Mouse (Mus musculus) kidney, postnatal 14 days (tissue): ENCODE data around the gene Lhfp.
"Not testable (repeated sequence)": the region's sequence is repeated elsewhere in the genome, so short reads cannot be mapped to it uniquely, and the experiment has no call there.

Experiments
- DNase-seq: peaks from one replicate; pipeline ENCODE4 v3.0.0; 2022; ENCODE audit warnings: mixed read lengths

Gene Lhfp

GRCm38 (mm10) chr3:53101711-53102110 lies 60.4 kb downstream of the Lhfp start:
- DNase-seq = no peak

- peak; percentile 54 for DNase-seq
Measured at GRCm38 (mm10) chr3:53102131-53102756, 60.9 kb downstream of the Lhfp start.

- DNase-seq = no peak
Measured at GRCm38 (mm10) chr3:53102757-53103153, 61.4 kb downstream of the Lhfp start.

GRCm38 (mm10) chr3:53108594-53109373 lies 67.5 kb downstream of the Lhfp start:
- DNase-seq = no peak

- peak; percentile 22 for DNase-seq
Measured at GRCm38 (mm10) chr3:53109879-53110278, 68.6 kb downstream of the Lhfp start.

GRCm38 (mm10) chr3:53112048-53112447 lies 70.7 kb downstream of the Lhfp start:
- DNase-seq = no peak

- not testable (repeated sequence) for DNase-seq
Measured at GRCm38 (mm10) chr3:53118755-53119154, 77.4 kb downstream of the Lhfp start.

GRCm38 (mm10) chr3:53119978-53120377 lies 78.7 kb downstream of the Lhfp start:
- DNase-seq = no peak

GRCm38 (mm10) chr3:53125495-53125894 lies 84.2 kb downstream of the Lhfp start:
- no peak for DNase-seq

GRCm38 (mm10) chr3:53138785-53139184 lies 97.5 kb downstream of the Lhfp start:
- DNase-seq = peak; percentile 6

GRCm38 (mm10) chr3:53139205-53139604 lies 97.9 kb downstream of the Lhfp start:
- no peak for DNase-seq

GRCm38 (mm10) chr3:53139642-53140041 lies 98.3 kb downstream of the Lhfp start:
- no peak for DNase-seq

- peak; percentile 10 for DNase-seq
Measured at GRCm38 (mm10) chr3:53142528-53142927, 101.2 kb downstream of the Lhfp start.

GRCm38 (mm10) chr3:53145526-53145925 lies 104.2 kb downstream of the Lhfp start:
- no peak for DNase-seq

- DNase-seq = no peak
Measured at GRCm38 (mm10) chr3:53145946-53146345, 104.6 kb downstream of the Lhfp start.

- DNase-seq = no peak
Measured at GRCm38 (mm10) chr3:53147001-53147400, 105.7 kb downstream of the Lhfp start.

- DNase-seq = no peak
Measured at GRCm38 (mm10) chr3:53148751-53149150, 107.4 kb downstream of the Lhfp start.

- DNase-seq = no peak
Measured at GRCm38 (mm10) chr3:53149625-53150320, 108.4 kb downstream of the Lhfp start.

- no peak for DNase-seq
Measured at GRCm38 (mm10) chr3:53151081-53151480, 109.8 kb downstream of the Lhfp start.

- DNase-seq = no peak
Measured at GRCm38 (mm10) chr3:53151607-53152006, 110.3 kb downstream of the Lhfp start.

- DNase-seq = no peak
Measured at GRCm38 (mm10) chr3:53161963-53162362, 120.6 kb downstream of the Lhfp start.

- DNase-seq = peak; percentile 47
Measured at GRCm38 (mm10) chr3:53165281-53165680, 124.0 kb downstream of the Lhfp start.

- DNase-seq = peak; percentile 57
Measured at GRCm38 (mm10) chr3:53166001-53166400, 124.7 kb downstream of the Lhfp start.

GRCm38 (mm10) chr3:53169486-53169885 lies 128.2 kb downstream of the Lhfp start:
- no peak for DNase-seq
